Mouse (Mus musculus) spleen, postnatal 36 days (tissue): ENCODE measurements at regions not wholly inside any gene's neighbourhood (a gene's known extent, or its start where the extent isn't known, plus 50 kb on each side); places are given as distances from the start of the nearest gene placed in this dataset.

ENCODE experiments used
- DNase-seq, 2 experiments: peaks; one replicate each; pipeline ENCODE4 v3.0.0; 2022; ENCODE audit warnings: low spot score in 2 of 2, mixed read lengths in 1 of 2

DNA sequence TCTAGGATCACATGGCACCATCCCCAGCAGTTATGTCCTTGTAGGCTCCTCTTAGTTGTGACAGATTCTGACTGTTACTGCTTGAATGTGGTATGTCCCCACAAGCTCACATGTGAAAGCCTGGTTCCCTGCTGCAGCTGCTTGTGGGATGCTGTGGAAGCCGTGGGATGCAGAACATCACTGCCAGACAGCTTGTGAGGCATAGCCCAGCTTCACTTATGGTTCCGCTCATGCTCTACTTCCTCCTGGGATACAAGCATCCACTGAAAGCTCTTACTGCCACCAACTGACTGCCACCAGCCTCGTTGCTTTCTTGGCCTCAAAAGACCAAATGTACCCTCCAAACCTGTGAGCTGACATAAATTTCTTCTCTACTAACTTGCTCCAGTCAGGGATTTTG lies 167.7 kb upstream of the Ccdc122 start:
- DNase-seq: no peak

DNA sequence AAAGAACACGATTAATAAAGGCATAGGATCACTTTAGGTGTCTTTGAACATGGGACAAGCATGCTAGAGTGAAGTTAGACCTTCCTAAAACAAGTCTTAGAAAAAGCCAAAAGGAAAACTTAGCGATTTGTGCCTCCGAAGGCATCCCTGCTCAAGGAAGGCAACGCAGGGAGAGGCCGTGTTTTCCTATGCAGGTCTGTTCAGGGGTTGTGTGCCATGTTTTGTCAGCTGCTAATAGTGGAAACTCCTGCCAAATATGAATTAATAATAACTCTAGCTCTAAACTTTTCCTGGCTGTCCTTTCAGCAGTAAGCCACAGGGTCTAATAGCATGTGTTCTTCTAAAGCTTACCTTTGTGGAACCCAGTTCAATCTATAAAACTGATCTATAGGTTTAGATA lies 168.4 kb upstream of the Ccdc122 start:
- no peak for DNase-seq

GRCm38 (mm10) chr14:76864664-76865063 lies 171.9 kb upstream of the Ccdc122 start:
- no peak for DNase-seq

- DNase-seq: no peak
Measured at GRCm38 (mm10) chr14:76863035-76863706, 173.4 kb upstream of the Ccdc122 start.

DNA sequence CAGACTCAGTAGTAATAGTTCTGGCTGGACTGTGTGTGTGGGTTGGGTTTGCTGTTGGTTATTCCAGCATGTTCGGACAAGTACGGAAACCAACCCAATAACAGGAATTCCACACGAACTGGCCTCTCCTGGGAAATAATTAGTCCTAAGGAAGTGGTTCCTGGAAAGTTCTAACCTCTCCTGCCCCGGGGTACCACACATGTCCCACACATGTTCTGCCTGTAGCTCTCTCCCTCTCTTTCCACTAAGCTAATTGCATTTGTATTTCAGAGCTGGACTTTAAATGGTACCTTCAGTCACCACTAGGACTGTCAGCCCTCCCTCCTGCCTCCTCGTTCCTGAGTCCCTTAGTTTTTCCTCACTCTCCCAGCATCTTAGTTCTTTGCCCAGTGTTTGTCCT lies 178.2 kb upstream of the Ccdc122 start:
- DNase-seq: no peak

- no peak for DNase-seq
Measured at GRCm38 (mm10) chr14:76857196-76857773, 179.3 kb upstream of the Ccdc122 start.

DNA sequence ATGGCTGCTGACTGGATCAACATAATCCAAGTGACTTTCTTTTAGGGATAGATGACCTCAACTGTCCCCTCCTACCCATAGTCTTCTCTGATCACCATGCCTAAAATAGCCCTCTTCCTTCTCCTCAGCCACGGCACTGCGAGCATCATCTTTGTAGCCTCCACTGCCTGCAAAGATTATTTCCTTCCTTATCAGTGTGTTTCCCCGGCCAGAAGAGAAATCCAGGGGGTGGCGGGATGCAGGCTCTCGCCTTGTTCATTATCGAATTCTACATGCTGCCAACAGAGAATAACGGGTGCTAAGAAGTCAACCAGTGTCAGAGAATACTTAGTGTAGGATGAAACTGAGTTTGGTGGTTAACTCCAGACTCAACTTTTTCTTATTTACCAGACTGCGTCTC lies 180.0 kb upstream of the Ccdc122 start:
- DNase-seq: no peak

DNA sequence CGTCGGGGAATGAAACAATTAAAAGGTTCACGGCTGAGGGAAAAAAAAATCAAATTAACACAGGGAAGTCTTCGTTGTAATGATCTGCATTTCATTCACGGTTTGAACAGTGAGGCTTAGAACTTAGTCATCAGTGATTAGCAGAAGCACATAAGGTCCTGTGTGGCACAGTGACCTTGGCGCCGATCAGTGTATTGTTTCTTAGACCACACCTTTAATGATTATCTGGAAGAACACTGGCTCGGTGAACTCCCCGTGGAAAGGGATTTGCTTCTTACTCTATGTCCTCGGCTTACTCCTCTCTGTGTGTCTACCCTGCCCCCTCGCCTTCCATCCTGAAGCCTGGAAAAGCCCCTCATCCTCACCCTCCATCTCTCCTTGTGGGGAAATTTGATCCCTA lies 181.6 kb upstream of the Ccdc122 start:
- no peak for DNase-seq

DNA sequence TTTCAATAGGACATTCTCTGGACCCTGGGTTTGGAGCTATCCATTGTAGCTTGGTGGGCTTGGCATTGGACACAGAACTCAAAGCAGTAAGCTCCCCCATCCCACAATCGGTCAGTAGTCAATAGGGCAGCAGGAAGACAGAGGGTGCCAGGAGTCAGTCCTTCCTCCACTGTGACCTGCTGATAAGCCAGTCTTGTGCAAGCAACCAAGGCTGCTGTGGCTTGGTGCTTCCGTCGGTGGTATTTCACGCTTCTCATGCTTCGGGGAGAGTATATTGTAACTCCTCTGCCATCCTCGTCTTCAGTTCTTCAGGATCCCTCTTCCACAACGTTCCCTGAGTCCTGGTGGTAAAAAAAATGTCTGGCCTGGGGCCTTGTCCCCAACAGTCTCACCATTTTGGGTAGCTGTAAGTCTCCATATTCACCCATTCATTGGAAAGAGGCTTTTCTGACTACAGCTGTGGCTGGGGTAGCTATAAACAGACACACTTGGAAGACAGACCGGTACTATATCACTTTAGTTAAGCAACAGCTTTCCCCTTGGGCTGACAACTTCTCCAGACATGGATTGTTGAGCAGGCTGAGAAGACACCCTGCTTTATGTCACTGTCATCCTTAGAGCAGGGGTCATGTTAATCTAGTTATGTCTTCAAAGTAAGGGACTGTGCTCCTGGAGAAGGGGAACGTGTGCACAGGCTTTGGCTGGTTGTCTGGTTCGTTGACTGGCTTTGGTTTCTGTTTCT lies 184.9 kb upstream of the Ccdc122 start:
- DNase-seq: peak; percentile 15 to 21

GRCm38 (mm10) chr14:76850641-76851040 lies 185.9 kb upstream of the Ccdc122 start:
- DNase-seq: no peak

- DNase-seq: no peak
Measured at GRCm38 (mm10) chr14:76850051-76850450, 186.5 kb upstream of the Ccdc122 start.

DNA sequence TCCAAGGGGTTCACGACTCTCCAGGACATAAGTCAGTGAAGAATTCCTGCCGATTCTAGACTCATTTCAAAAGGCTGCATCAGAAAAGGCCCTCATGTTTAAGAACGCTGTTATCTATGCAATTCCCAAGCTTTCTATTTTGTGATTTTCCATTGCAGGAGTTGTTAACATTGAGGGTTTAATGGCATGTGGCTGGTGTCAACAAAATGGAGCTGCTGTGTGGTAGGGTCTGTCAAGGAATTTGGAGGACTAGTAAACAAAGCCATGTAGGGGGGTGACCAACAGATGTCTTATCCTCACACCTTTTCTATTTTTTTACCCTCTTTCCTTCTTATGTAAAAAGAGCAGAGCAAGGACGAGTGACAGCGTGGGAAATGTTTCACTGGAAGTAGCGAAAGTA lies 186.9 kb upstream of the Ccdc122 start:
- DNase-seq: no peak

GRCm38 (mm10) chr14:76849071-76849470 lies 187.5 kb upstream of the Ccdc122 start:
- no peak for DNase-seq

DNA sequence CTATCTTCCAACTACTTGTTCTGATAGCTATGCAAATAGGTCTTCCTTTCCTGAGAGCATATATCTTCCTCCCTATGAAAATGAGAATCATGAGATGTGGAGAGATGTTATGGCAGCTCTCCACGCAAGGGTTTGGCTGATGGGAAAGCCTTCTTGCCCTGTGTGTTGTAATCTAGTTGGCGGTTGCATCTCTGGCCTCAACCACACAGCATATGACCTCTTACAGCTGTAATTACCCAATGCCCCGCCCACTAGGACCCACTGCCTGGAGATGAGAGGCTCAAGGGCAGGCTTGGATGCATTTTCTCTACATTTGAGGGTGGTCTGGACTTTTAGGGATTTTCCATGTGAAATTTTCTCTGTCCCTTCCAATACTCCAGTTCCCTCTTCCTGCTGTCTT lies 190.9 kb upstream of the Ccdc122 start:
- DNase-seq: no peak

DNA sequence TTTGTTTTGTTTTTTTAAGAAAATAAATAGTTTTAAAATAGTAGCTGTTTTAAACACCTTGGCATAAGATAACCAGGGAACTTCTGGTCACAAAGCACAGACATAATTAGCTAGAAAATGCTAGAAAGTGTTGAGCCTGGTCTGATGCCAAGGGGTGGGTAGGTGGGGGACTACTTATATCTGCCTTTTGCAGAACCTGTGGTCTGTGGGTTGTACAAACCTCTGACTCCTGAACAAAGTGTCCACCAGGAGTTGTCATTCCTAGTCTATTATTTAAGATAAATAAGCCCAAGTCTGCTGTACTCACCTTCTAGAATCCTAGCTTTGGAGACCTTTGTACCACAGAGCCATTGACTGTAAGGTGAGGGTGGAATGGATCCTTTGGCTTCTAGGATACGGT lies 191.9 kb upstream of the Ccdc122 start:
- no peak for DNase-seq

DNA sequence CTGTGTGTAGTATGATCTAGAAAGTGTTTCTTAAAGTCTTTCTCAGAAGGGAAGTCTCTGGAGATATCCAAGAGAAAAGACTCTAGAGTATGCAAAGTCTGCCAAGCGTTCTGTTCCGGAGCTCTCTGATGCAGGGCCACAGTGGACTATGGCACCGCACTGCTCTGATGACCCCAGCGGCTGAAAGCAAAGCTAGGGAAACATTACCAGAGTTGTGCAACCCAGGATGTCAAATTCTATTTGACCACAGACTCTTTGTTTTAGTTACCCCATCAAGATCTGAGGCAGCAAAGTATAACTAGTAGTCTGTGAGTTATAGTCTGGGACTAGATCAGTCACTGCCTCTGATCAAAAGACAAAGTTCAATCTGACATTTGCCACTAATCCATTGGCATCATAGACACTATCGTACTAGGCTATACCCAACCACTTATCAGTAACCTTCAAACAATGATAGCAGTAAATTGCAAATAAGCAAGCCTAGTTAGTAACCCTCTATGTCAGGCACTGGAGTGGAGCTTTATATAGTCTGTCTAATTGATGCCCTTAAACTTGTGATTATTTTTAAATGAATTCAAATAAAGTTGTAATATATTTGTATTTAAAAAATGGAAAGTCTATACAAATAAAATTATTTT lies 198.9 kb upstream of the Ccdc122 start:
- DNase-seq: no peak

DNA sequence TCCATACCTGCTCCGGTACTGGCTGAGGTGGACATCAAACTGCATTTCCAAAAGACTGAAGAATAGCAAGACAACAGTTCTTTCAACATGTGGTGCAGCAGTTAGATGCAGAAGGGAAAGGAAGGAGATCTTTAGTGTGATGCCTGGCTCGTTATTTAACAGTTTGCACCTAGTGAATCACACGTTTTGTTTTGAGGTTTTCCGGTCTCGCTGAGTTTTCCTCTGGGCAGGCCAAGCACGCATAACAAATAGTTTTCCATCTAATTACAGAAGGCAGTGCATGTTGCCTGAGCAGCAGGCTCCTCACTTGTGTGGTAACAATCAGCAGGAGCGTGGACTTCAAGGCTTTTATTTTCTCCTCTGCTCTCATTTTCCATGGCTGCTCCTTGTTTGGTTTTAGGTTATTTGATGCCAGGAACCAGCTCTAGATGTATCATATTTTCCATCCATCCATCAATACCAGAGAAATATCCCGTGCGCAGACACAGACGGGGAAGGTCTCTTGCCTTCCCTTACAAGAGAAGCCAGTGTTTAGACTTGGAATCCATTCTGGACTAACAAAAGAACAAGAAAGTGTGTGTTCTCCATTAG lies 199.6 kb upstream of the Ccdc122 start:
- no peak for DNase-seq

DNA sequence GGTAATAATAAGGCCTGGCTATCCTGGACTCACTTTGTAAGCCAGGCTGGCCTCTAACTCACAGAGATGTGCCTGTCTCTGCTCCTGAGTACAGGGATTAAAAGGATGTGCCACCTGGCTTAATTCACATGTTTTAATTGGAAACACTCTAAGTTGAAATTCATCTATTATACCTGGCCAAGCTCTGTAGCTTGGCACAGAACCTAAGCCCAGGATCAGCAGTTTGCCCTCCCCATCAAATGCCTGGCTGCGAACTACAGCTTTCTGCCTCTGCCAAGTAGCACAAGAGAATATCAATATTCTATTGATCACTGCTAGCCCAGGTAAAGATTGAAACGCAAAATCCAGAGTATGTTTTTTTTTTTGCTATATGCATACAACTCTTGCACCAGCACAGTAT lies 200.3 kb upstream of the Ccdc122 start:
- DNase-seq: no peak

- DNase-seq: no peak
Measured at GRCm38 (mm10) chr14:76834084-76834483, 202.5 kb upstream of the Ccdc122 start.

GRCm38 (mm10) chr14:76829161-76829510 lies 207.4 kb upstream of the Ccdc122 start:
- no peak for DNase-seq

GRCm38 (mm10) chr14:76828453-76829160 lies 208.0 kb upstream of the Ccdc122 start:
- DNase-seq: no peak

GRCm38 (mm10) chr14:76824066-76824465 lies 212.5 kb upstream of the Ccdc122 start:
- no peak for DNase-seq
